Mouse (Mus musculus): ENCODE measurements at regions not wholly inside any gene's neighbourhood (a gene's known extent, or its start where the extent isn't known, plus 50 kb on each side); places are given as distances from the start of the nearest gene placed in this dataset.

- no peak for DNase-seq (ENCODE audit: low read depth, low spot score)
Measured at GRCm38 (mm10) chr17:81185685-81186084, 120.8 kb upstream of the Thumpd2 start.

- no peak for DNase-seq (ENCODE audit: low read depth, low spot score)
Measured at GRCm38 (mm10) chr17:81180813-81181424, 116.0 kb upstream of the Thumpd2 start.

GRCm38 (mm10) chr17:81176306-81176705 lies 111.4 kb upstream of the Thumpd2 start:
- DNase-seq (ENCODE audit: low read depth, low spot score) = no peak

GRCm38 (mm10) chr17:81175877-81176276 lies 111.0 kb upstream of the Thumpd2 start:
- DNase-seq (ENCODE audit: low read depth, low spot score) = no peak

- no peak for DNase-seq (ENCODE audit: low read depth, low spot score)
Measured at GRCm38 (mm10) chr17:81172943-81173342, 108.1 kb upstream of the Thumpd2 start.

GRCm38 (mm10) chr17:81169118-81169517 lies 104.2 kb upstream of the Thumpd2 start:
- DNase-seq (ENCODE audit: low read depth, low spot score) = no peak

GRCm38 (mm10) chr17:81150730-81151129 lies 85.8 kb upstream of the Thumpd2 start:
- no peak for DNase-seq (ENCODE audit: low read depth, low spot score)

GRCm38 (mm10) chr17:81134702-81135101 lies 69.8 kb upstream of the Thumpd2 start:
- DNase-seq (ENCODE audit: low read depth, low spot score) = no peak

GRCm38 (mm10) chr17:81133227-81133626 lies 68.3 kb upstream of the Thumpd2 start:
- no peak for DNase-seq (ENCODE audit: low read depth, low spot score)
